Comparison of ENCODE assay signal across 8 mouse cellular contexts in the genomic region with DNA sequence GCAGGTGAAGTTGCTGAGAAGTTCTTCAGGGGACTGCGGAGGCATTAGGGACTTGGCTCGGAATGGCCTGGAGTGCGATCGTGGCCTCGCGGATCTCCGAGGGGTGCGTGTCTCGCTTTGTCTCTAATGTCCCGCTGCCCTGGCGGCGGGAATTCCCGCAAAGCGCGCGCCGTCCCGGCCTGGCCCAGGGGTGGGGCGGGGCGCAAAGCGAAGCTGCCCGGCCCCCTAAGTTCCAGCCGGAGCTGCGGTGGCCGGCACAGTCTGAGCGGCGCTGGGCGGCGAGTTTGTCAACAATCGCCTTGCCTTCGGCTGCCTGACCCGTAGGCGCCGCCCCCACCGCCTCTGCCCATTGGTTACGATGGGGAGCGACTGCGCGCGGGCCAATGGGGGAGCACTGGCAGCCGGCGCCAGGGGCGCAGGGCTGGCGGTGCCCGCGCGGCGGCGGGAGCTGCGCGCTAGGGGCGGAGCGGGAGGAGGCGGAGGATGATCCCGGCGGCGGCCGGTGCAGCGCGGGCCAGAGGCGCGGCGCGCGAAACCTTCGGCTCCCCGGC. TPM values are rescaled to one million over a fixed set of nuclear protein-coding genes. Genes with fewer than 3 reads are reported as not detected.
DNase-seq lines count a peak whose midpoint lies in the region; ATAC-seq lines count a peak whose summit lies in the region.

No protein-coding gene starts in this region.

- peak overlapping the region; percentile 98 for H3K4me2 ChIP-seq in hindbrain, embryonic 13.5 days

- H3K27ac ChIP-seq in hindbrain, embryonic 13.5 days, result peak overlapping the region; percentile 92

- H3K9me3 ChIP-seq in hindbrain, embryonic 13.5 days, result no peaks in the 10 kb centered on the region

- peaks cover 60% of the 10 kb centered on the region for H3K4me1 ChIP-seq in hindbrain, embryonic 13.5 days (replicated peaks)

- peak; percentile 95 for DNase-seq in R1 (ENCODE audit: low read depth, low spot score)
- DNase-seq in cerebellum, postnatal 14 days, result peak; percentile 95
- peak; percentile 71 to 83 for DNase-seq in frontal cortex, postnatal 14 days (ENCODE audit: low spot score in 2 of 2)
- peak; percentile 71 to 74 for DNase-seq in layer of hippocampus, postnatal 25 days (ENCODE audit: extremely low spot score in 1 of 2, low spot score in 1 of 2)
- DNase-seq in lung, postnatal 14 days, result peak; percentile 97
- peak; percentile 96 for DNase-seq in retina, embryonic 14.5 days (ENCODE audit: low spot score)
- DNase-seq in thymus, postnatal 4 days, result peak; percentile 95

- peak overlapping the region; percentile 83 for H3K9ac ChIP-seq in hindbrain, embryonic 13.5 days

- H3K36me3 ChIP-seq in hindbrain, embryonic 13.5 days, result peaks cover 5% of the 10 kb centered on the region; the same call in 1 of the 2 replicates

- H3K4me3 ChIP-seq in hindbrain, embryonic 13.5 days, result peak overlapping the region; percentile 68

- under 1% methylated on average over 67 of the region's 67 CpGs for whole genome bisulfite sequencing in hindbrain, embryonic 13.5 days

- H3K27me3 ChIP-seq in hindbrain, embryonic 13.5 days, result peaks cover 31% of the 10 kb centered on the region

- peak; percentile 89 for ATAC-seq in hindbrain, embryonic 13.5 days (ENCODE audit: low FRiP score)

RNA-seq across cellular contexts. Expression of gene Bcl2l11, which starts 1.4 kb away (rescaled TPM):
- polyA plus RNA-seq in hindbrain, embryonic 13.5 days (2015; fragmentation: Nextera tagmentation; extraction: Ambion mirVana), result 17.9 and 18.0 TPM in 2 replicates
- total RNA-seq in layer of hippocampus, postnatal 25 days (2021), result 1 to 10 TPM; 6.2 to 6.7 TPM

Comparison
In these comparisons a context has a peak if more than half of its experiments do, and no peak if none do; other contexts are left out.
1. Peak in every context shown above with its lines: DNase-seq, ATAC-seq, H3K4me3 ChIP-seq and H3K27ac ChIP-seq.